Mouse (Mus musculus): ENCODE data around the gene Rps27a.

DNA sequence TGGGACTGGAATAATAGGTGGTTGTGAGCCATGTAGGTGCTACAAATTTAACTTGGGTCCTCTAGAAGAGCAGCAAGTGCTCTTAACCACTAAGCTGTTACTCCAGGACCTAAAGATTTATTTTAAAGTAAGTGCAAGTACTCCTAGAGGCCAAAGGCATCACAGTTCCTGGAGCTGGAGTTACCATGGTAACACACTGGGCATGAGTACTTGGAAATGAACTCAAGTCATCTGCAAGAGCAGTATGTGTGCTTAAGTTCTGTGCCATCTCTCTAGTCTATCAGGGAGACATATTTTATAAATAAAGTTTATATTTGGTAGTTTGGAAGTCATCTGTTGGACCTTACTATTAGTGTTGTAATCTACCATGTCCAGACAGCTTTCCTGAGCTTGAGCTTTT, 47.3 kb upstream of the Rps27a start:
- TF ChIP-seq CTCF (IDR thresholded peaks at IDR 0.05; ENCODE audit: low read depth) = no peak
- no peak for TF ChIP-seq EP300 (IDR thresholded peaks at IDR 0.05; ENCODE audit: low read depth)
